ENCODE assay signal across 13 mouse cellular contexts in the genomic region with DNA sequence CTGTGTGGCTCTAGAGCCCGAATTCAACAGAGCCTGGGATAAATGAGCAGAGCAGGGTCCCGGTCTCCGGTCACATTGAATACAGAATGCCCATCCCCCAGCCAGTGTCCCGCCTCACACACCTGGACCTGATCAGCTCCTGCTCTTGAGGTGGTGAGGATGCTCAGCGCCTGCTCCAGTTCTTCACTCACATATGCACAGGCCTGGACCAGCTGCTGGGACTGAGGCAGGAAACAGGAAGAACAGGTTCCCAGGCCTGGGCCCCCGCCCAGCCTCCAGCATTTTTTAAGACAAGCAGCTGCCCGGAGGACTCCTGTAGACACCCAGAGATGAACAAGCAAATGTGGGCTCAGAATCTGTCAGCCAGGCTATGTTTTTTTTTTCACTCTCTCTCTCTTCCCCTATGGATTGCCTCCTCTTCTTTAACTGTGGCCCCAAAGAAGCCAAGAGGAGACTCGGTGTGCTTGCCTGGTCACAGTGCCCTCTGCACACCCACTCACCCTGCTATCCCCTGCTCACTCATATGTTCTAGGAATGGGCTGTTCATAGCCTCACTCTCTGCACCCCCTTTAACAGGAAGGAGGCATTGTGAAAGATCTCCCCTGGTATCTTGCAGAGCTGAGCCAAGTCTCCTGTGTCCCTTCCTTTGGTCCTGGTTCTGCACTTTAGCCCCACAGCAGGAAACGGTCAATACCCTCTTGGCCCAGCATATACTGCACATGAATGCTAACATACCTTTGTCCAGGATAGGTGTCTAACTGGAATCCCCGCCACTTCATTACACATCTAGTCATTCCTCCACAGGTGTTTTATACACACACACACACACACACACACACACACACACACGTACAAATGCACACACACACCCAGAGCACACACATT. TPM values are rescaled to one million over a fixed set of nuclear protein-coding genes. Genes with fewer than 3 reads are reported as not detected.
DNase-seq lines count a peak whose midpoint lies in the region; ATAC-seq and TF ChIP-seq lines count a peak whose summit lies in the region.
"Had no signal": no experiment of that assay in that cellular context is flagged by ENCODE, and none has a peak within 500 bp of the region (broad histone marks: within the 10 kb centered on the region; RNA-seq: fewer than 3 reads in every experiment).

No protein-coding gene starts in this region.

- H3K9ac ChIP-seq in liver, postnatal 0 days (replicated peaks) = no peak overlapping the region
- H3K9ac ChIP-seq in embryonic facial prominence, embryonic 11.5 days (replicated peaks; ENCODE audit: low read length) = no peak overlapping the region
- no peak overlapping the region for H3K9ac ChIP-seq in forebrain, embryonic 15.5 days (replicated peaks)
- H3K9ac ChIP-seq: forebrain, embryonic 12.5 days had no signal

- H3K4me3 ChIP-seq in gastrocnemius, adult 2 months = peak overlapping the region; percentile 33
- no peak overlapping the region for H3K4me3 ChIP-seq in liver, postnatal 0 days (ENCODE audit: low read depth, low read length)
- no peak overlapping the region for H3K4me3 ChIP-seq in embryonic facial prominence, embryonic 11.5 days (ENCODE audit: low read depth, low read length)
- no peak overlapping the region for H3K4me3 ChIP-seq in forebrain, embryonic 15.5 days
- H3K4me3 ChIP-seq: forebrain, embryonic 12.5 days; megakaryocyte, embryonic 14.5 days had no signal

- peak overlapping the region; percentile 91 for H3K27ac ChIP-seq in gastrocnemius, adult 2 months
- H3K27ac ChIP-seq in liver, postnatal 0 days (ENCODE audit: low read depth) = no peak overlapping the region
- no peak overlapping the region for H3K27ac ChIP-seq in embryonic facial prominence, embryonic 11.5 days (replicated peaks; ENCODE audit: low read depth, low read length)
- no peak overlapping the region for H3K27ac ChIP-seq in forebrain, embryonic 15.5 days (replicated peaks)
- H3K27ac ChIP-seq: forebrain, embryonic 12.5 days had no signal

- H3K4me2 ChIP-seq in liver, postnatal 0 days (ENCODE audit: low read depth, low read length) = peak overlapping the region; percentile 18; the same call in 1 of the 2 replicates
- no peak overlapping the region for H3K4me2 ChIP-seq in embryonic facial prominence, embryonic 11.5 days (ENCODE audit: low read depth, low read length)
- no peak overlapping the region for H3K4me2 ChIP-seq in forebrain, embryonic 15.5 days (replicated peaks)
- H3K4me2 ChIP-seq: forebrain, embryonic 12.5 days had no signal

- DNase-seq in gastrocnemius, adult 2 months = no peak
- no peak for DNase-seq in gastrocnemius, adult 18-20 months (ENCODE audit: low spot score)
- peak; percentile 55 for DNase-seq in liver, postnatal 0 days
- no peak for DNase-seq in liver
- DNase-seq in embryonic facial prominence, embryonic 11.5 days (ENCODE audit: low spot score) = peak; percentile 67
- peak; percentile 31 to 65 for DNase-seq in lung, postnatal 4 days
- no peak for DNase-seq in retina, postnatal 1 day
- DNase-seq: gastrocnemius, postnatal 36 days had no signal

- H3K9me3 ChIP-seq in liver, postnatal 0 days (ENCODE audit: low read length) = no peaks in the 10 kb centered on the region
- no peaks in the 10 kb centered on the region for H3K9me3 ChIP-seq in embryonic facial prominence, embryonic 11.5 days (replicated peaks; ENCODE audit: control insufficient read depth, low read length)
- no peaks in the 10 kb centered on the region for H3K9me3 ChIP-seq in forebrain, embryonic 15.5 days
- H3K9me3 ChIP-seq: forebrain, embryonic 12.5 days; G1E; megakaryocyte, embryonic 14.5 days had no signal

- peaks cover 3% of the 10 kb centered on the region; the same call in 1 of the 2 replicates for H3K36me3 ChIP-seq in liver, postnatal 0 days (replicated peaks; ENCODE audit: insufficient read depth, low read length)
- H3K36me3 ChIP-seq in embryonic facial prominence, embryonic 11.5 days (replicated peaks; ENCODE audit: control insufficient read depth, insufficient read depth, low read depth, low read length) = no peaks in the 10 kb centered on the region
- H3K36me3 ChIP-seq in forebrain, embryonic 15.5 days = no peaks in the 10 kb centered on the region
- H3K36me3 ChIP-seq: forebrain, embryonic 12.5 days; G1E had no signal

- H3K27me3 ChIP-seq in liver, postnatal 0 days (ENCODE audit: insufficient read depth, low read length) = no peaks in the 10 kb centered on the region
- no peaks in the 10 kb centered on the region for H3K27me3 ChIP-seq in embryonic facial prominence, embryonic 11.5 days (ENCODE audit: control insufficient read depth, insufficient read depth, low read length)
- H3K27me3 ChIP-seq in forebrain, embryonic 15.5 days = peaks cover 3% of the 10 kb centered on the region; the same call in 1 of the 2 replicates

- WGBS in liver, postnatal 0 days (ENCODE audit: insufficient replicate concordance) = 59% methylated on average over 11 of the region's 11 CpGs
- 59% methylated on average over 11 of the region's 11 CpGs for WGBS in embryonic facial prominence, embryonic 11.5 days
- WGBS in forebrain, embryonic 15.5 days = 83% methylated on average over 11 of the region's 11 CpGs

- no peak for TF ChIP-seq EP300 in liver, postnatal 0 days (IDR thresholded peaks at IDR 0.05; ENCODE audit: low read depth)

- H3K4me1 ChIP-seq in liver, postnatal 0 days (ENCODE audit: insufficient read depth) = peaks cover 13% of the 10 kb centered on the region
- no peaks in the 10 kb centered on the region; the same call in none of the 2 replicates for H3K4me1 ChIP-seq in embryonic facial prominence, embryonic 11.5 days (ENCODE audit: control insufficient read depth, insufficient read depth, low read length)
- no peaks in the 10 kb centered on the region for H3K4me1 ChIP-seq in forebrain, embryonic 15.5 days
- H3K4me1 ChIP-seq: forebrain, embryonic 12.5 days had no signal

- no peak for TF ChIP-seq CTCF in gastrocnemius, adult 2 months (IDR thresholded peaks at IDR 0.05)
- no peak for TF ChIP-seq CTCF in liver, postnatal 0 days (IDR thresholded peaks at IDR 0.05; ENCODE audit: low read depth)

- intact Hi-C loops in gastrocnemius, adult 2 months (cut with DNase I) = no loop called here

- ATAC-seq in liver, postnatal 0 days = peak; percentile 84
- 0 out of 2 replicates have a peak, but pooled peaks have one; percentile 15 for ATAC-seq in embryonic facial prominence, embryonic 11.5 days (replicated peaks; ENCODE audit: insufficient number of reproducible peaks, low FRiP score, low TSS enrichment, low read depth)
- ATAC-seq in forebrain, embryonic 15.5 days (replicated peaks) = no peak

RNA-seq across cellular contexts. Expression of gene P2ry2, which starts 9.0 kb away (rescaled TPM):
- 10 to 100 TPM; 29.5 to 41.7 TPM for total RNA-seq in gastrocnemius, adult 2 months (2021)
- total RNA-seq in gastrocnemius, adult 18-20 months (2021) = 10 to 100 TPM; 30.7 to 32.7 TPM
- 3.8 and 4.2 TPM in 2 replicates for polyA plus RNA-seq in liver, postnatal 0 days (2015; fragmentation: Nextera tagmentation; extraction: Ambion mirVana)
- polyA plus RNA-seq in embryonic facial prominence, embryonic 11.5 days (2014; fragmentation: Nextera tagmentation; extraction: Ambion mirVana) = 0.31 and 0.46 TPM in 2 replicates
- 0.11 TPM in 1 of 2 replicates, not detected in the other for polyA plus RNA-seq in forebrain, embryonic 15.5 days (2015; fragmentation: Nextera tagmentation; extraction: Ambion mirVana)
- polyA plus RNA-seq: G1E had no signal

RNA-seq across cellular contexts. Expression of gene P2ry6, which starts 29.2 kb away (rescaled TPM):
- total RNA-seq in gastrocnemius, adult 2 months (2021) = 1 to 10 TPM in 1 of 2 experiments, under 1 TPM in 1; 0.82 to 1.4 TPM
- under 1 TPM; 0.59 to 0.90 TPM for total RNA-seq in gastrocnemius, adult 18-20 months (2021)
- polyA plus RNA-seq in liver, postnatal 0 days (2015; fragmentation: Nextera tagmentation; extraction: Ambion mirVana) = 5.3 and 6.0 TPM in 2 replicates
- polyA plus RNA-seq in embryonic facial prominence, embryonic 11.5 days (2014; fragmentation: Nextera tagmentation; extraction: Ambion mirVana) = 1.8 and 1.9 TPM in 2 replicates
- 2.2 and 2.7 TPM in 2 replicates for polyA plus RNA-seq in forebrain, embryonic 15.5 days (2015; fragmentation: Nextera tagmentation; extraction: Ambion mirVana)
- total RNA-seq: hematopoietic stem cell, adult 5-6 weeks had no signal

Comparison
In these comparisons a context has a peak if more than half of its experiments do, and no peak if none do; other contexts are left out.
1. DNase-seq: peak in liver, postnatal 0 days (single experiment), embryonic facial prominence, embryonic 11.5 days (single experiment) and lung, postnatal 4 days (2 of 2); none in gastrocnemius, adult 2 months (single experiment), gastrocnemius, adult 18-20 months (single experiment), liver (single experiment) and retina, postnatal 1 day (single experiment).